Mouse (Mus musculus): ENCODE measurements around the gene Gm39566.

Gene Gm39566

DNA sequence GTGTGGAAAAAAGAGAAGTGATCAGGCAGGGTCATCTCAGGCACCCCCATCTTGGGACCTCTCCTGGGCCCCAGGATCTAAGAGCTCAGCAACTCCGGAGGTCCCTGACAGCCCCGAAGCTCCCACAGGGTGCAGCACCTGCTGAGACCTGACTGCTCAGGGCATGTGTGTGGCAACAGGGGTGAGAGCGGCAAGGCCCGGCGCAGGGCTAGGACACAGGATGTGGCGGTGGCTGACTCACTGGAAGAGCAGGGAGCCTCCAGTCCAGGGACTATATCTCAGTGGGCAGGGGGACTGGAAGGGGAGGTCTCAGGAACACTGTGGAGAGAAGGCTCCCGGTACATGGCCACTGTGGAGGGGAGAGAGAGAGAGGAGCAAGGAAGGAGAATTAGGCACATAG, 17.2 kb downstream of the Gm39566 start:
- DNase-seq (ENCODE audit: low spot score): no peak

DNA sequence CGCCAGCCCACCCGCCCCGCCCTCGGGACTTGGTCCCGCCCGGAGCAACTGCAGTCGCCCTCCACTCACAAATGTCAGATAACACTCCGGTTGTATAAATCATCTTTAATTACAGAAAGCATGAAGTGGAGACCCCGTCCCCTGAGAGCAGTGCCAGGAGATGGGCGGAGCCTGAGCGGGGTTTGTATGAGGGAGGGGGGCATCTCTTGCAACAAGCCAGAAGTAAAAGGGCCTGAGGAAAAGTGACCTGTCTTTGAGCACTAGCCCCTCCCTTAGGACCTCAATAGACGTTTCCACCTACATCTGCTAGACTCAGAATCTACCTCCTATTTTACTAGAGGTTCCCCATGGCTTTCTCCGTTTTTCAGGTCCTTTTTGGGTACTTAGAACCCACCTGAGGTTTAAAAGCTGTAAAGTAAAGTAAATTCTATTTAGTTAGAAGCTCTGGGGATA, 19.1 kb downstream of the Gm39566 start:
- no peak for DNase-seq (ENCODE audit: low spot score)

DNA sequence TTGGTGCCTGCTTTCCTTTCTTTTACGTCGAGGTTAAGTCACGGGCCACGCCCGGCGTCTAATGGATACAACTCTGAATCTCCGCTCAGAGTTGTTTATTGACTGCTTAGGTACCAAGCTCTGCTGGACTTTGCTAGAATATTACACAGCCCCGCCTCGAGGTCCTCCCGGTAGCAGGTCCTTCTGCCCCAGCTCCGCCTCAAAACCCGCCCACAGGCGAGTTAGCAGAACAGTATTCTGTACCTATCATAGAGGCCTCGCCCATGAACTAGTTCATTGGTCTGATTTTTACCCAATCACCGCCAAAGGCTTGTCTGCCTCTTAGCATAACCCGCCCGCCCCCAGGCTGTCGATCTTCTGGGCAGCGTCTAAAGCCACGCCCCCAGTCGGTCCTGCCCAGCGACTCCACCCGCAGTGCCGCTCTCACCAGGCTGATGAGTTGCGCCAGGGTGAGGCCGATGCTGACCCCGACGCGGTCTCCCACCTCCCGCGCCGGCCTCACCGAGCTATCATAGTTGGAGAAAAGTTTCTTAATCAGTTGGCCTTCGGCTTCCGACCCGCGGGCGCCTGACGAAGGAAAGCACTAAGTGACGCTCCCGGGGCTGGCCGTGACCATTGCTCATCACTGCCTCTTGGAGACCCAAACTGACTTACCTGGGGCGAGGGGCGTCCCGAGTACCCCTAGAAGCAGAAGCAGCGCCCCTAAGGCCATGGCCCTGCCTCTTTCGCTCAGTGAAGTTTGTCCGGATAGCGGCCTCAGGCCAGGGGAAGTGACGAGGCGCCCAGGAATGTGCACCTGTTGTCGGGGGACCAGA, 19.7 kb downstream of the Gm39566 start, which contains the start of gene Chrnb1:
Chrnb1 (minus strand) TSS at position 776 of the 815 bp plus-strand sequence.
- DNase-seq (ENCODE audit: low spot score): peak; percentile 96

DNA sequence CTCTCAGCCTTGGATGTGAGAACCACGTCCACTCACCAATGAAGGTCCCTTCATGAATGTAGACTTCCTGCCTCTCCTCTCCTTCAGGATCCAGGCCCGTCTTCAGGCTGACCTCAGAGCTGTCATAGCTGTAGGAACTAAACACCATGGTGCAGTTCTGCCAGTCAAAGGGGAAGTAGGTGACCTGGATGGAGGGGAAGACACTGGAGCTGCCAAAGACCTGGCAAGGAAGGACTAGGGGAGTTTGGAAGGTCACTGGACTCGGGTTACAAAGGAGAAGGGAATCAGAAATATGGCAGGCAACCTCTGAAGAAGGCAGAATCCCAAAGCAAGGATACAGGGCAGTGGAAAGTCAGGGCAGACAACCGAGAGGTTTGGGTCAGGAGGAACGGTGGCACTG, 21.7 kb downstream of the Gm39566 start:
- DNase-seq (ENCODE audit: low spot score): no peak

DNA sequence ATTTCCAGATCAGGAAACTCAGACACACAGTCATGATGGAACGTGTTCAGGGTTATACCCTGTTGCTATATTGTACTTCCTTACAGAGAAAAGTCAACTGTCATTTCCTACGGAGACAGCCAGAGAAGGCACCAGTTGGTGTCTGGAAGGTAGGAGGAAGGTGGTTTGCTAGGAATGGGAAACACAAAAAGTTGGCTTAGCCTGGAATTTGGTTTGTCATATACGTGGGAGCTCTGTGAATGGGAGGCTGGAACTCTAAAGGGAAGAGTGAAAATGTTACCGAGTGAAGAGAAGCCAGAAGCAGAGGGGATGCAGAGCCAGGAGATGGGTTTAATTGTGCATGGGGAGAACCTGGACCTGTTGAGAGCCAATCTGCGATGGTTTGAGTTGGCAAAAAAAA, 23.7 kb downstream of the Gm39566 start:
- no peak for DNase-seq (ENCODE audit: low spot score)

DNA sequence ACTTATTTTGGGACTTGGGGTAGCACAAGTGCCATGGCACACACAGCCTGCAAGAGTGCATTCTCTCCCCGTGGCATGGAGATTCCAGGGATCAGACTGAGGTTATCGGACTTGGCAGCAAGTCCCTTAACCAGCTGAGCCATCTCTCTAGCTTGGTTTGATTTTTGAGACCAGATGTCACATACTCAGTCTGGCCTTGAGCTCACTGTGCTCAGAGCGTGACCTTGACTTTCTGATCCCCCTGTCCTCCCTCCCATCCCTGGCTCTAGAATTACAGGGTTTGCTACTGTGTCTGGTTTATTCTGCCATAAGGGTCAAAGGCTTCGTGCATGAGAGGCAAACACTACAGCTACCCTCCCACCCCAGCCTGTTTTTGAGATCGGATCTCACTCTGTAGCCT, 25.7 kb downstream of the Gm39566 start:
- DNase-seq (ENCODE audit: low spot score): no peak

DNA sequence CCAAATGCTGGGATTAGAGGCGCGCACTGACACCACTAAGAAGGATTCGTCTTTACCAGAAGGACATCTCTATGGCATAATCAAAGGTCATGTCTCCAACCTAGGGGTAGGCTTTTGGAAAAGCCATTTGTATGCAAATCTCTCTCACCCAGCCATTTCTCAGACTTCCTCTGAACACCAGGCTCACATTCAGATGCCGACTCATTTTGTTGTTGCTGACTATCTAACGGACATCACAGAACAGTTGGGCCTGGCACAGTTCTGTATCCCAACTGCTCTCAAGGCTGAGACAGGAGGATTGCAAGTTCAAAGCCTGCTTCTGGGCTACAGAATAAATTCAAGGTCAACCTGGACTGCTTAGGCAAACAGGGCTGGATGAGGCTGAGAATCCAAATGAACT, 27.8 kb downstream of the Gm39566 start:
- no peak for DNase-seq (ENCODE audit: low spot score)

- DNase-seq (ENCODE audit: low spot score): no peak
Measured at GRCm38 (mm10) chr11:69784793-69785272, 30.3 kb downstream of the Gm39566 start.

DNA sequence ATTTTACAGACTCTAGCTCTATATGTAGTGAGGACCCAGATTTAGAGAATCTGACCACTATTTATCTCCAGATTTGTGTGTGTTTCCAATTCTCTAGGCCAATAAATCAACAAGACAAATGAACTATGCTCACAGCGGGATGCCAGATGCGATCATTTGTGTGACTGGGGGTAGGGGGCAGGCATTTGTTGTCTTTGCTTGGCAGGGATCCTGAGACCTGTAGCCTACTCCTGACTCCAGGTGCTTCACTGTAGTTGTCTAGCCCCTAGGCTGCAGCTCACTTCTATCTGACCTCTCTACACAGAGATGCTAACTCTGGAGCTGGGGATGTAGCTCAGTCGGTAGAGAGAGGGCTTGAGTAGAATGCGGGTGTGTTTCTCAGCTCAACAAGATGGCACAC, 33.3 kb downstream of the Gm39566 start:
- no peak for DNase-seq (ENCODE audit: low spot score)

DNA sequence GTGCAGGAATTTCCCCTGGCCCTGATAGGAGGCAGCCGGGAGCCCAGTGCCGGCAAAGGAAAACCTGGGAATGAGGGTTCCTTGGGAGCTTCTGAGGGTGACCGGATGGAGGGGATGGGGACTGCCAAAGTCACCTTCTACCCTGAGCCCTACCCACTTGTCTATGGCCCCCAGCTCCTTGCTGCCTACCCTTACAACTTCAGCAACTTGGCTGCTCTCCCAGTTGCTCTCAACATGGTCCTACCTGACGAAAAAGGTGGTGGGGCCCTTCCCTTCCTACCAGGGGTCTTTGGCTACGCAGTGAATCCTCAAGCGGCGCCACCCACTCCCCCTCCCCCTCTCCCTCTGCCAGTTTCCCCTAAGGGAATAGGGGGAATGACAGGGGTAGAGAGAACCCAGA, 36.1 kb downstream of the Gm39566 start:
- DNase-seq (ENCODE audit: low spot score): no peak

DNA sequence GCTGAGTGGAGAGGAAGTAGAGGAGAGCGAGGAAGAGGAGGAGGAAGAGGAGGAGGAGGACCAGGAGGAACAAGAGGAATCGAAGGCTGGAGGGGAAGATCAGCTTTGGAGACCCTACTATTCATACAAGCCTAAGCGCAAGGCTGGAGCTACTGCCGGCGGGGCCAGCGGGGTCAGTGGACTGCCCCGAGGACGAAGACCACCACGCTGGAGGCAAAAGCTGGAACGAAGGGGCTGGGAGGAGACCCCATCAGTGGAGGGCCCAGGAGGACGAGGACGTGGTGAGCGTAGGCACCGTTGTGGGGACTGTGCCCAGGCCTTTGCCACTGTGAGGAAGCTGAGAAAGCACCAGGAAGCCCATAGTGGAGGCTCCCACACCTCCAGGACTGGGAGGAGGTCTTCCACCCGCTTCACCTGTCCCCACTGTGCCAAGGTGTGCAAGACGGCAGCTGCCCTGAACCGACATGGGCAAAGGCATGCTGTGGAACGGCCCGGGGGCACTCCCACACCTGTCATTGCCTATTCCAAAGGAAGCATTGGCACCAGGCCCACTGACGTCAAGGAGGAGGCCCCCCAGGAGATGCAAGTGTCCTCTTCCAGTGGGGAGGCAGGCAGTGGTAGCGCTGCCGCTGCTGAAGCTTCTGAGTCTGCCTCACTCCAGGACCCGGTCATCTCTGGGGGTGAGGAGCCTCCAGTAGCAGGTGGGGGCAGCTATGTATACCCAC, 36.7 kb downstream of the Gm39566 start:
- no peak for DNase-seq (ENCODE audit: low spot score)

GRCm38 (mm10) chr11:69777504-69778257, 37.4 kb downstream of the Gm39566 start:
- no peak for DNase-seq (ENCODE audit: low spot score)

DNA sequence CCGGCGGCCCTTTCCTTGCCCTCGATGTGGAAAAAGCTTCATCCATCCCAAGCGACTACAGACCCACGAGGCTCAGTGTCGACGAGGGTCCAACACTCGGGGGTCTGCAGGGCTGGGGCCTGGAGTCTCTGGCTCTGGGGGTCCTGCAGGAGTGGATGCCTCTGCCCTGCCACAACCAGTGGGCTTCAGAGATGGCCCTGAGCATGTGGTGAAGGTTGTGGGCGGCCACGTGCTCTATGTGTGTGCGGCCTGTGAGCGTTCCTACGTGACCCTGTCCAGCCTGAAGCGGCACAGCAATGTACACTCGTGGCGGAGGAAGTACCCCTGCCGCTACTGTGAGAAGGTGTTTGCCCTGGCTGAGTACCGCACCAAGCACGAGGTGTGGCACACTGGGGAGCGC, 38.6 kb downstream of the Gm39566 start:
- no peak for DNase-seq (ENCODE audit: low spot score)

DNA sequence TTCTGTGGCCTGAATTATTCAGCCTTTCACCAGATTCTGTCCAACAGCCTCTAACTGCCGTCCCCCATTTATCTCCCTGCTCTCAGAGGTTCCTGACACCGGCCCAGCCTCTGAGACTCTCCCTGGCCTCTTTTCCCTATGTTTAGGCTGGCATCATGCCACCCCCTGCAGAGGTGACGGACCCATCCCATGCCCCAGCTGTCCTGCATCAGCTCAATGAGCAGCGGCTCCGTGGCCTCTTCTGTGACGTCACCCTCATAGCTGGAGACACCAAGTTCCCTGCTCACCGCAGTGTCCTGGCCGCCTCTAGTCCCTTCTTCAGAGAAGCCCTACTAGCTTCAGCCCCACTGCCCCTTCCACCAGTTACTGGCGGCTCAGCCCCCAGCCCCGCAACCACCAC, 39.4 kb downstream of the Gm39566 start:
- no peak for DNase-seq (ENCODE audit: low spot score)

DNA sequence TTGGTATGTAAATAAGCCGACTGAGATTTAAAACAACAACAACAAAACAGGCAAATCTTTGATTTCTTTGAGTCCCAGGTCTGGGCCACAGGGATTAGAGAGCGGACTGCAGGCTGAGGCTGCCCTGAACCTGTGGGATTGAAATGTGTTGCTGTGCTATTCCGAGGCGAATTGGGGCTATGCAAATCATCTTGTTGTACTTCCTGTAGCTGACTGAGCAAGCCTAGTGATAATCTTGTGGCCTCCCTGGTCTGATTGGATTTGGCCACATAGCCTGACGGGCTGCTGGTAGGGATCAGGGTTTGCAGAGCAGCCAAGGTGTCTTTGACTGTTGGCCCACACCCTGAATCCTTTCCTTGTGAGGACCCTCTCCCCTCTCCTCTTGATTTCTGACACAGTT, 40.1 kb downstream of the Gm39566 start:
- DNase-seq (ENCODE audit: low spot score): no peak

DNA sequence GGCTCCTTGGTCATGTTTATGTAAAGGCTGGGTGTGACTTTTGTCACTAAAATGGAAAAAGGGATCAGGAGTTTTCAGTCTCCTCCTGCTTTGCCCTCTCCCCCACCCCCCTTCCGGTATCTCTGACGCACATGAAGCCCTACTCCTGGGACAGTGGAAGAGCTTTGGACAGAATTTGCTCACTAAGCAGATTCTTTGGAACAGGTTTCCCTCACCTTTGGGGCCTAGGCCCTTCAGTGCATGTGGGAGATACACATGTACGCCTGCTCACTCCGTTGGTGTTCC, 47.5 kb downstream of the Gm39566 start:
- no peak for DNase-seq (ENCODE audit: low spot score)

DNA sequence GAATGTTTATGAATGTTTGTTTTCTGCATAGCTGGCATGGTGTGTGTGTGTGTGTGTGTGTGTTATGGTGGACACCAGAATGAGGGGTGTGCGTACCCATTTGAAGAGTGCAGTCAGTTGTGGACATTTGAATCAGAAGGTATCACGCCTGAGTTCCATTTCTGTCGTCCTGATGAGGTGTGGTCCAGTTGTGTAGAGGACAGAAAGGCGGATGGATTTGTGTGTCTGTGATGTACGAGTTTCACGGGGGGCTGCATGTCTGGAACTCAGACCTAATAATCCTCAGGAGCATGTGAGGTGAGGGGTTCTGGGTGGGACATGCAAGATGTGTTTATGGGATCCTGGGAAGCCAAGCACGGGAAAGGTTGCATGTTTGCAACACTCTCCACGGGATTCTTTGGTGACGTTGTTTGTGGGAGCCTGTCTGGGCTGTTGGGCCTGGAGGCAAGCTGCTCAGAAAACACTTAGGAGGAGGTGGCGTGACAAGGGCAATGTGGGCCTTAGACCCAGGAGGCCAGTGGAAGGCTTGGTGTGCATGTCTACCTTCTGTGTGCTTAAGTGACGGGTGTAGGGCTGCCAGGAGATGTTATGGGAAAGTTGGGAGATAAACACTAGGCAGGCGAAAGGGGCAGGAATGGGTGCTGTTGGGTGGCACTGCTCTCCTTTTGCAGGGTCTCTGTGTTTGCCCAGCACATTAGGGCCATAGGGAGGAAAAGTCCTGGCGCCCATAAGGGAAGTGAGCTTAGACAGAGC, 48.0 kb downstream of the Gm39566 start:
- DNase-seq (ENCODE audit: low spot score): no peak

- peak; percentile 54 for DNase-seq (ENCODE audit: low spot score)
Measured at GRCm38 (mm10) chr11:69766126-69766609, 48.9 kb downstream of the Gm39566 start.

- DNase-seq (ENCODE audit: low spot score): no peak
Measured at GRCm38 (mm10) chr11:69765221-69766125, 49.6 kb downstream of the Gm39566 start, which contains the start of gene Zbtb4. Gene Zbtb4 (plus strand): TSS chr11:69765912.

DNA sequence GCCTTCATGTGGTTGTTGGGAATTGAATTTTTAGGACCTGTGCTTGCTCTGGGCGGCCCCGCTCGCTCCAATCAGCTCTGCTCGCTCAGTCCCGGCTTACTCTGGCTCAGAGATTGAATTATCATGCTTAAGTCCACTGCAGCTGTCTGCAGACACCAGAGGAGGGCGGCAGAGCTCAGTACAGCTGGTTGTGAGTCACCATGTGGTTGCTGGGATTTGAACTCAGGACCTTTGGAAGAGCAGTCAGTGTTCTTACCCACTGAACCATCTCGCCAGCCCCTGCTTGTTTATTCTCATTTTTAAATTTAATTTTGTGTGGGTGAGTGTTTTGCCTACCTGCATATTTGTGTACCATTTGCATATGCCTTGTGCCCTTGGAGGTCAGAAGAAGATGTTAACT, 51.5 kb downstream of the Gm39566 start:
- no peak for DNase-seq (ENCODE audit: low spot score)

- DNase-seq (ENCODE audit: low spot score): no peak
Measured at GRCm38 (mm10) chr11:69761868-69762267, 53.2 kb downstream of the Gm39566 start, which contains the start of gene Slc35g3. Gene Slc35g3 (minus strand): TSS chr11:69761968.
